Mouse (Mus musculus): ENCODE data around the gene Gdf1. TPM values are rescaled to one million over a fixed set of nuclear protein-coding genes. Genes with fewer than 3 reads are reported as not detected.

The Gdf1 gene
- 10 to 100 TPM; 12.1 to 14.4 TPM for total RNA-seq (2021)
- long read RNA-seq, experiment 1, transcript Gdf1-201 (2 exons, 1,349 nt), result major isoform, 9 of 9 reads
- long read RNA-seq, experiment 1, partial matches to known transcripts, result 0 of 9 reads
- long read RNA-seq, experiment 1, other reads (novel, unspliced or antisense), result 0 of 9 reads
- long read RNA-seq, experiment 2, transcript Gdf1-201 (2 exons, 1,349 nt), result major isoform, 5 of 27 reads
- long read RNA-seq, experiment 2, partial matches to known transcripts, result 0 of 27 reads
- long read RNA-seq, experiment 2, other reads (novel, unspliced or antisense), result 22 of 27 reads

DNA sequence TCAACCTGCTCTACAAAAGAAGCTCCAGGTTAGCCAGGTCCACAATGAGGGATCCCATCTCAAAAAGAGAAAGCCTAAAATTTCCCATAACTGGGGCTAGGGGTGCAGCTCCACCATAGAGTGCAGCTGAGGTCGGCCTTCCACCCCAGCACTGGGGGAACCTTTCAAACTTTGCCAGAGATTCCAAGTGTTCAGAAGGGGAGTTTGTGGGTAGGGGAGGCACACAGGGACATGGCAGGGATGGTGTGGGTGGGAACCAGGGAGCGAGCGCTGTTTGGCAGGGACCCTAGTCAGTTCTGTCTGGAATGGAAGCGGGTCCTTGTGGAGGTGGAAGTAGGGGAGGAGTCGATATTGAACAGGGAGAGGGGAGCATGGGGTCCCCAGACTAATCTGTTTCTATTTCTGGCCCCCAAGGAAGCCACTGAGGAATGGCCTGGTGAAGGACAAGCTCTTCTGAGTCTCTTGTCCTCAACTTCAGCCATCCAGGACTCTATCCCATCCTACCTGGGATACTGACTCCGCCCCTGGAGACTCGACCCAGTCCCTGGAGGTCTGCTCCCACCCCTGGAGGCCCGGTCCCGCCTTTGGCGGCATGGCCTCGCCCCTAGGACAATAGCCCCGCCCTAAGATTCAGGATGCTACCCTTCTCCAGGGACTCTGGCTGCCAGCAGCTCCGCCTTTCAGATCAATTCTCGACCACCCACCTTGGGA is at the start of gene Gdf1:
TSS of gene Gdf1 (plus strand) at position 694 of the 711 bp plus-strand sequence.
- no peak for DNase-seq (ENCODE audit: low spot score in 2 of 2)
- peak within 1 kb of the TSS; percentile 77 for H3K27ac ChIP-seq
- H3K4me3 ChIP-seq, result no peak within 1 kb of the TSS
- TF ChIP-seq CTCF (conservative IDR thresholded peaks at IDR 0.05), result no peak

- no peak for TF ChIP-seq CTCF (conservative IDR thresholded peaks at IDR 0.05)
- Histone ChIP-seq H3K4me3 (no peak overlapping the region), H3K27ac (peak overlapping the region; percentile 90)
- DNase-seq (ENCODE audit: low spot score in 2 of 2), result peak in 1 of 2 experiments; percentile 10
Measured at GRCm38 (mm10) chr8:70281001-70281400, 48.6 kb upstream of the Gdf1 start.

DNA sequence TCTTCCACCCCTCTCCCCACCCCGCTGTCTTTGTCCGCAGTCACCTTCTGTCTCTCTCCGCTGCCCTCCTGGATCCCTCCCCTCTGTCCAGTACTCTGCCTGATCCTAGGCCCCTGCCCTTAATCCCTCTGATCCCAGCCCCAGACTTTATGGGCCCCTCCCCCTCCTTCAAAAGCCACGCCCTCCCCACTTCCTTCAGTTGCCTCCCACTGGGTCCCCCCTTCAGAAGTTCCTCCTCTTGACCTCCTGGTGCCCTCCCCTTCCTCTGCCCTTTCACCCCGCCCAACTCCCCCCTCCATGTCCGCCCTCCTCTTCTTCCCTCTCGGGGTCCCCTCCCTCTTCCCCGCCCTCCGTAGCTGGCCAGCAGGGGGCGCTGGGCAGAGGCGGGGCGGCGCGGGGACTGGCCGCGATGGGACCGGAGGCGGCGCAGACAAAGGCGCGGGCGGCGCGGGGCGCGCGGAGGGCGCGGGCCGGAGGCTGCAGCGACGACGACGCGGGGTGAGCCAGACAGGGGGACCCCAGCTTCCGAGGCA is 46.9 kb upstream of the Gdf1 start, which contains the start of gene Homer3:
TSS of gene Homer3 (plus strand) at position 225 of the 533 bp plus-strand sequence.
- DNase-seq (ENCODE audit: low spot score in 2 of 2), result peak; percentile 78 to 84
- TF ChIP-seq CTCF (conservative IDR thresholded peaks at IDR 0.05), result peak; percentile 82
- H3K27ac ChIP-seq, result peak within 1 kb of the TSS; percentile 90
- peak within 1 kb of the TSS; percentile 81 for H3K4me3 ChIP-seq

DNA sequence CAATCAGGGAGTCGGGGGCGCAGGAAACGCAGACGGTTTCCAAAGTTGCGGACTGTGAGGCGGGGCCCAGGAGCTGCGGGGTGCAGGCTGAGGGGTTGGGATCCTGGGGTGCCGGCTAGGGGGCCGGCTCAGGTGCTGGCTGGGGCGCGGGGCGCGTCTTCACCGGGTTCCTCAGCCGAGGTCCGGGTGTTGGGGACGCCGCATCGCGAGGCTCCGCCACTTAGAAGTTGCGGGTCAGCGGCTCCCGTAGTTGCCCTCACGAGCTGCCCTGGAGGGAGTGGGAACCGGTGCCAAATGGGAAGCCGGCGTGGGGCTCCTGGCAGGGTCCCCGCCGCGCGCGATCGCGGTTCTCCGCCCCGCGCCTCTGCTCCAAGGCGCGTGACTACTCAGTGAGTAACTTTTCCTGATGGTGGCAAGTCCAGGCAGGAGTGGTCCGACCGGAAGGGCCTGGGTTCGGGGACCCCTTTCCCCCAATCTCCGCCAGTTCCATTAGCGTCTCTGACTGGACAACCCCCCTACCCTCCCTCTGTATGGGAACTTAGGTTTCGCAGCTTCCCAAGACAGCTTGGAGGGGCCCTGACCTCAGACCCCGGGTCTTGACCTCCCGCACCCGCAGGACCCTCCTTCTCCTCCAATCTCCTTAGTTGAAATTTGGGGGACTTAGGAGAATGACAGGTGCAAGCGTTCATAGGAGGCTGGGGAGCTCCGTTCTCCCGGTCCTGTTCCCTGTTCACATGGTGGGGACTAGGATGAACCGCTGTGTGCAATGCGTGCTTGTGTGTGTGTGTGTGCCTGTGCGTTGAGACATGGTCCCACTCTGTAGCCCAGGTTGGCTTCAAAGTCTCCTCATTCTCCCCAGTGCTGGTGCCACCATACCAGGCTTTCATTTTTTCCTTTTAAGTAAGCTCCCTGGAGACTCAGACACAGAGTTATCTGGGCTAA is 46.2 kb upstream of the Gdf1 start:
- DNase-seq (ENCODE audit: low spot score in 2 of 2), result no peak
- Histone ChIP-seq H3K27ac (peak overlapping the region; percentile 90), H3K4me3 (peak overlapping the region; percentile 81)
- no peak for TF ChIP-seq CTCF (conservative IDR thresholded peaks at IDR 0.05)

DNA sequence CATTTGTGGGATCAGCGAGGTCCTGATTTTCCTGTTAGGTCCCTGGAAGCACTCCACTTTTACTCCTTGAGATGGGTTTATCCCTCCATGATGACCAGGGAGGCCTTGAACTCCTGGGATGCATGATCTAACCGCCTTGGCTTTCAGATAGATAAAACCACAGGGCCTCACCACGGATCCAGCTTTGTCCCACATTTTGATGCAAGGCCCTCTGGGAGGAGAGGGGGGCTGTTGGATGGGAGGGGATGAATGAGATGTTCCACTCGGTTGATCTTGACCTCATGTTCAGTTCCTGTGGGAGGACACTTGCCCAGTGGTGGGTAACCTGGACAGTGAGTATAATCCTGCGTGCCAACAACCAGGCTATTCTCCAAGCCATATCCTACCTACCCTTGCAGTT is 45.2 kb upstream of the Gdf1 start:
- no peak overlapping the region for H3K27ac ChIP-seq
- no peak overlapping the region for H3K4me3 ChIP-seq
- TF ChIP-seq CTCF (conservative IDR thresholded peaks at IDR 0.05), result no peak
- no peak for DNase-seq (ENCODE audit: low spot score in 2 of 2)

- no peak overlapping the region for H3K27ac ChIP-seq
- H3K4me3 ChIP-seq, result no peak overlapping the region
- no peak for TF ChIP-seq CTCF (conservative IDR thresholded peaks at IDR 0.05)
- DNase-seq (ENCODE audit: low spot score in 2 of 2), result no peak
Measured at GRCm38 (mm10) chr8:70285304-70285703, 44.3 kb upstream of the Gdf1 start.

GRCm38 (mm10) chr8:70286737-70287136 is 42.9 kb upstream of the Gdf1 start:
- no peak overlapping the region for H3K4me3 ChIP-seq
- H3K27ac ChIP-seq, result no peak overlapping the region

GRCm38 (mm10) chr8:70293988-70294405 is 35.6 kb upstream of the Gdf1 start:
- H3K27ac ChIP-seq, result peak overlapping the region; percentile 86
- no peak for TF ChIP-seq CTCF (conservative IDR thresholded peaks at IDR 0.05)
- H3K4me3 ChIP-seq, result no peak overlapping the region
- peak; percentile 51 to 67 for DNase-seq (ENCODE audit: low spot score in 2 of 2)

More at GRCm38 (mm10) chr8:70286737-70287136, 42.9 kb upstream of the Gdf1 start:
- DNase-seq (ENCODE audit: low spot score in 2 of 2), result no peak
- peak; percentile 63 for TF ChIP-seq CTCF (conservative IDR thresholded peaks at IDR 0.05)

GRCm38 (mm10) chr8:70300881-70301280 is 28.7 kb upstream of the Gdf1 start:
- no peak for TF ChIP-seq CTCF (conservative IDR thresholded peaks at IDR 0.05)
- DNase-seq (ENCODE audit: low spot score in 2 of 2), result no peak
- Histone ChIP-seq H3K4me3 (no peak overlapping the region), H3K27ac (no peak overlapping the region)

DNA sequence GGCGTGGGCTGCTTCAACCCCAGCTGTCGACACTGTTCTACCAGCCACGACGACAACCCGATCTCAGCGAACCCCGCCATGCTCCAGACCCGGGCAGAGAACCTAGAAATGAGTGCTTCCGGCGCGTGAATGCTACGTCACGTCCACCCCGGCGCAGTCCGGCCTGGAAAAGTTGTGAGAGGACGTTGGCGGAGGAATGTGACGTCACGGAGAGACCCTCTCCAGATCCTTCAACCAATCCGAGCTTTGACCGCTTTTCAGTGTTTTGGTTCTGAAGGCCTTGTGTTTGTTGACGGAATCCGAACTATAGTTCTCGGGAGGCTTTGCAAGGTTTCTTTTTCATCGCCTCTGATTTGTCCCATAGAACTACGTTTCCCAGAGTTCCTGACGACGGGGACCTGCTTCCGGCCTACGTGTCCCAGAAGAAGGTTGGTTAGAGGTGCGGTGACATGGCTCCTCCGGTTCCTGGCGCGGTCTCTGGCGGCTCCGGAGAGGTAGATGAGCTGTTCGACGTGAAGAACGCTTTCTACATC is 27.2 kb upstream of the Gdf1 start, which contains the start of the genes Ddx49 and Cope:
TSS of gene Ddx49 (minus strand) at position 132 of the 533 bp plus-strand sequence.
TSS of gene Cope (plus strand) at position 161 of the 533 bp plus-strand sequence.
- TF ChIP-seq CTCF (conservative IDR thresholded peaks at IDR 0.05), result no peak

DNA sequence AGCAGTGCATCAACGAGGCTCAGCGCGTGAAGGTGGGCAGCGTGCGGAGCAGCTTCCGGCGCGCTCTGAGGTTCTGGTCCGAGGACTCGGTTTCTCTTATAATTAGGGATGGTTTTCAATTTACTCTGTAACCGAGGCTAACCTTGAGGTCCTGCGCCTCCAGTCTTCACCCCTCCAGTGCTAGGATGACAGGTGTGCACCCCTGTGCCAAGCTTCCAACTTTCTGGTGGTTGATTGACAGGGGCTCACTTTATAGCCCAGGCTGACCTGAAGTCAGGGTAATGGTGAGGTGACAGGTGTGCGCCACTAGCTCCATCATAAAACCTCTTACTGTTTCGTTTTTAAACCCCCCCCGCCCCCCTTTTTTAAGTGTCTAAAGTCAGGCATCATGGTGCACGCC is 26.7 kb upstream of the Gdf1 start:
- H3K4me3 ChIP-seq, result peak overlapping the region; percentile 81
- DNase-seq (ENCODE audit: low spot score in 2 of 2), result no peak
- no peak for TF ChIP-seq CTCF (conservative IDR thresholded peaks at IDR 0.05)
- peak overlapping the region; percentile 93 for H3K27ac ChIP-seq

More for the DNA sequence above, 27.2 kb upstream of the Gdf1 start, which contains the start of the genes Ddx49 and Cope:
- H3K27ac ChIP-seq, result peak within 1 kb of the TSS; percentile 93
- DNase-seq (ENCODE audit: low spot score in 2 of 2), result peak; percentile 95 to 96
- H3K4me3 ChIP-seq, result peak within 1 kb of the TSS; percentile 81

- TF ChIP-seq CTCF (conservative IDR thresholded peaks at IDR 0.05), result peak; percentile 81
- DNase-seq (ENCODE audit: low spot score in 2 of 2), result no peak
- no peak overlapping the region for H3K27ac ChIP-seq
- H3K4me3 ChIP-seq, result no peak overlapping the region
Measured at GRCm38 (mm10) chr8:70309311-70309710, 20.3 kb upstream of the Gdf1 start.
